Mouse (Mus musculus): ENCODE measurements around the gene Rab7b. TPM values are rescaled to one million over a fixed set of nuclear protein-coding genes. Genes with fewer than 3 reads are reported as not detected.

Rab7b gene
- polyA plus RNA-seq, 1 experiment from 2014 or later, result 0.50 TPM

DNA sequence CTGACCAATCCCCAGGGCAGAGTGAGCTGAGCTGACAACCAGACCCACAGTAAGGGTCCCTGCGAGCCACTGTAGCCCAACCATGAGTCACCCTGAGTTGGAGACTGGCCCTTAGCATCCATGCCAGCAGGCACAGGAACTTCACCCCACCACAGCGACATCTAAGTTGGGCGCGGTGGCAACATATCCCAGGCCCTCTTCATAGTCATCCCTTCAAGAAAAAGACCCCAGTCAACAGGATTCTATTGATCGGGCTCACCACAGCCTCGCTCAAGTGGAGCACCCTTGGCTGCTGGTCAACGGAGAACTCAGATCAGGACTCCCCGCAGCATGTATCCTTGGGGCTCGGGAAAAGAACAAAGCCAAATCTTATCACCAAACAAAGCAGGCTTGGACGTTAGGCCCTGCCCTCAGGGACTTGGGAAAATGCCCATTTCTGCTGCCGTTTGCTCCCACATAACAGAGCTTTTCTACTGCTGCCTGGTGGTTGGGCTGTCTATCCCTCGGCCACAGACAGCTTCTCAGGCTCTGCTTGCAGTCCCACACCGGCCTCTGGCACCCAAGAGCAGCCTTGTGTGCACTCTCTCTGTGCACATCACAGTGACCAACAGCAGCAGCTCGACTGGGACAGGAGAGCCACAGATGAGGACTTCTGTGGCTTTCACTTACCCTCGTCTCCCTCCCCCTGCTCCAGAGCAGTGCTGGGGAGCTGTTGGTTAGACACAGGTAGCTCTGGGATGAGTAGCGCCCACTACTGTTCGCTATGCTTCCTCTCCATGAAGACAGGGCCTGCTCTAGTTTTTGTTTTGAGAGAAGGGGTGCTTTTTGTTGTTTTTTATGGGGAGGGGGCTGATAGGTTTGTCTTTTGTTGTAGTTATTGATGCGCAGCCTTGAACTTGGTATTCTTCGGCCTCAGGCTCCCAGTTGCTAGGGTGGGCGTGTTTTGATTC is 26.2 kb downstream of the Rab7b start:
- Histone ChIP-seq H3K4me1 (ENCODE audit: control insufficient read depth, insufficient read depth, low read length) (no peaks in the 10 kb centered on the region), H3K36me3 (replicated peaks; ENCODE audit: control insufficient read depth, insufficient read depth, low read depth, low read length) (no peaks in the 10 kb centered on the region), H3K4me3 (ENCODE audit: low read depth, low read length) (no peak overlapping the region), H3K4me2 (ENCODE audit: low read depth, low read length) (no peak overlapping the region), H3K9ac (replicated peaks; ENCODE audit: low read length) (no peak overlapping the region), H3K27me3 (ENCODE audit: control insufficient read depth, insufficient read depth, low read length) (no peaks in the 10 kb centered on the region), H3K9me3 (replicated peaks; ENCODE audit: control insufficient read depth, low read length) (no peaks in the 10 kb centered on the region), H3K27ac (replicated peaks; ENCODE audit: low read depth, low read length) (no peak overlapping the region)
- no peak for ATAC-seq (replicated peaks; ENCODE audit: insufficient number of reproducible peaks, low FRiP score, low TSS enrichment, low read depth)
- DNase-seq (ENCODE audit: low spot score), result no peak
- WGBS, result 60% methylated on average over 20 of the region's 20 CpGs

DNA sequence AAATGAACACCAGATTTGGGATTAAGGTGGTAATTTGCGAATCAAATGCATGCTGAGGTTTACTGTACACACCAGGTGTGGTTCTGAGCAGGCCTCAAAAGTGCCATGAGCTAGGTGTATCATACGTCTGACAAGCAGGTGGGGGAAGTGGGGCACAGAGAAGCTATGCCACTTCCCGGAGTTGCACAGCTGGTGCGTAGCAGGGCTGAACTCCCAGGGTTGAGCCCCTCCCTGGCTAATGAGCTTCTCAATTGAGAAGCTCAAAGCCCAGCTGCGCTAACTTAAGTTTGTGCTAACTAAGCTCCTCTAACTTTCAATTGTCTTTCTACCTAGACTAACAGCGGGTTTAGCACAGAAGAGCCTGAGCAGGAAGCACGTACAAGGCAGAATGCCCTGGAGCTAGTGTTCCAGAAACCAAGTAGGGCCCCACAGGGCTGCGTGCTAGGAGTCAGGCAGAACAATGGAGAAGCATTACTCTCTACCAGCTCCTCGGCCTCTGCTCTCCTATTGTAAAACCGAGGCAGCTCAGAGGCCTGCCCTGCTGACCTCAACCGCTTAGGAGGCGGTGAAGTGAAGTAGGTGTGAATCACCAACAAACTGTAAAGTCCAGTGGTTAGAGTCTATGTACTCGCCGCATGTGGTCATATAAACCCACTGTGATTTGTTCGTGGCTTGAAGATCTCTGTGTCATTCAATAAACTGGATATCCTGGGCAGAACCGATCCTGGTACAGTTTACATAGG is 30.6 kb downstream of the Rab7b start:
- ATAC-seq (replicated peaks; ENCODE audit: insufficient number of reproducible peaks, low FRiP score, low TSS enrichment, low read depth) (no peak), DNase-seq (ENCODE audit: low spot score) (no peak)
- Histone ChIP-seq H3K4me3 (ENCODE audit: low read depth, low read length) (no peak overlapping the region), H3K4me2 (ENCODE audit: low read depth, low read length) (no peak overlapping the region), H3K27me3 (ENCODE audit: control insufficient read depth, insufficient read depth, low read length) (no peaks in the 10 kb centered on the region), H3K9ac (replicated peaks; ENCODE audit: low read length) (no peak overlapping the region), H3K9me3 (replicated peaks; ENCODE audit: control insufficient read depth, low read length) (no peaks in the 10 kb centered on the region), H3K4me1 (ENCODE audit: control insufficient read depth, insufficient read depth, low read length) (no peaks in the 10 kb centered on the region), H3K36me3 (replicated peaks; ENCODE audit: control insufficient read depth, insufficient read depth, low read depth, low read length) (no peaks in the 10 kb centered on the region), H3K27ac (replicated peaks; ENCODE audit: low read depth, low read length) (no peak overlapping the region)
- 52% methylated on average over 16 of the region's 16 CpGs for WGBS

DNA sequence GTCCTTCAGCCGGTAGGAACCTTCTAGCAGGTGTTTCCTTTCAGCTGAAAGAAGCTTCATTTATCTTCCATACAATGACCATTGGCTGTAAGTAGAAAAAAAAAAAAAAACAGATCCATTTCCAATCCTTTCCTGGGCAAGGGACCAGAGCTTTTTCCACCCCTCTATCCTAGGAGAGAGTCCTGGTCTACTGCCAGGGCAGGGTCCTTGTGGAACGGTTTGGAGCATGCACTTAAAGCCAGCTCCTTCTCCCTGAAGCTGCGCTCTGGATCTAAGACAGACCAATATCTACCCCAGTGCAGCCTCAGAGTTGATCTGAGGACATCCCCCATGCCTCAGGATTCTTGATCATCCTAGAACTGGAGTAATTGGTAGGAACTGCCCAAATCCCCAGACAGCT is 33.5 kb downstream of the Rab7b start:
- DNase-seq (ENCODE audit: low spot score), result no peak
- Histone ChIP-seq H3K4me1 (ENCODE audit: control insufficient read depth, insufficient read depth, low read length) (no peaks in the 10 kb centered on the region), H3K4me2 (ENCODE audit: low read depth, low read length) (no peak overlapping the region), H3K27me3 (ENCODE audit: control insufficient read depth, insufficient read depth, low read length) (no peaks in the 10 kb centered on the region), H3K9me3 (replicated peaks; ENCODE audit: control insufficient read depth, low read length) (no peaks in the 10 kb centered on the region), H3K4me3 (ENCODE audit: low read depth, low read length) (no peak overlapping the region), H3K9ac (replicated peaks; ENCODE audit: low read length) (no peak overlapping the region), H3K36me3 (replicated peaks; ENCODE audit: control insufficient read depth, insufficient read depth, low read depth, low read length) (no peaks in the 10 kb centered on the region), H3K27ac (replicated peaks; ENCODE audit: low read depth, low read length) (no peak overlapping the region)
- no peak for ATAC-seq (replicated peaks; ENCODE audit: insufficient number of reproducible peaks, low FRiP score, low TSS enrichment, low read depth)
- WGBS, result 85% methylated on average over 3 of the region's 3 CpGs

DNA sequence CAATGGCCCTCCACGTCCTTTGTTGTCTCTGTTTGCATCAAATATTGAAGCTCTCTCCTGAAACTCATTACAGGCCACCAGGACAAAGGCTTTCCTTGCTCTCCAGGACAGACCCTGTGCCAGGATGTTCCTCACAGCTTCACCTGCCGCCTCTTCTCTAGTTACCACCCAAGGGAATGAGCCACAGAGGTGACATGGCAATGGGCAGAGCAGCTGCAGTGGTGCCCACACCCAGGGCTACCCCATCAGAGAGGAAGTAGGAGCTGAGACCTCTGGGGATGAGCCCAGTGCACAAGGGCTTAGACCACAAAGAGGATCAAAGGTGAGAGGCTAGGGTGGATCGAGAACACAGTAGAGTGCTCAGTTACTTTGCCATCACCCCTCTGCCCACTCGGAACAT is 35.1 kb downstream of the Rab7b start:
- Histone ChIP-seq H3K27ac (replicated peaks; ENCODE audit: low read depth, low read length) (no peak overlapping the region), H3K4me1 (ENCODE audit: control insufficient read depth, insufficient read depth, low read length) (no peaks in the 10 kb centered on the region), H3K4me2 (ENCODE audit: low read depth, low read length) (no peak overlapping the region), H3K9me3 (replicated peaks; ENCODE audit: control insufficient read depth, low read length) (no peaks in the 10 kb centered on the region), H3K9ac (replicated peaks; ENCODE audit: low read length) (no peak overlapping the region), H3K4me3 (ENCODE audit: low read depth, low read length) (no peak overlapping the region), H3K36me3 (replicated peaks; ENCODE audit: control insufficient read depth, insufficient read depth, low read depth, low read length) (no peaks in the 10 kb centered on the region), H3K27me3 (ENCODE audit: control insufficient read depth, insufficient read depth, low read length) (no peaks in the 10 kb centered on the region)
- WGBS, result 67% methylated on average over 4 of the region's 4 CpGs
- ATAC-seq (replicated peaks; ENCODE audit: insufficient number of reproducible peaks, low FRiP score, low TSS enrichment, low read depth) (no peak), DNase-seq (ENCODE audit: low spot score) (no peak)

DNA sequence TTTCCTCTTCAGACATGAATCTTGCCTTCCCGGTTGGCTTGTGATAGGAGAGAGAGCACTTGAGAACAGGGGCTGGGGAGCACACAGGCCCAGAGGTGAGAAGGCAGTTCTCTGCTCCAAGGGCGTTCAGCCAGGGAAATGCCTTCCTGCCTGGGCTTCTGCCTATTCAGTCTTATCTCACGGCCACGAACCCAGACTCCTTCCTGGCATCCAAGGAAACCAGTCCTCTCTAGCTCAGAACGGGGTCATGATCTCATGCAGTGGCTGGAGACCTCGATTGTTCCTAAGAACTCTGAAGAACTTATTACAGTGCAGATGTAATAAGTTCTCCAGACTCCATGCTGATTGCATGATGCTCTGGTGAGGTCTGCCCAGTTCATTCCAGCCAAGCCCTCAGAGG is 38.1 kb downstream of the Rab7b start:
- H3K4me1 ChIP-seq (ENCODE audit: control insufficient read depth, insufficient read depth, low read length), result no peaks in the 10 kb centered on the region
- WGBS, result 82% methylated on average over 6 of the region's 6 CpGs
- DNase-seq (ENCODE audit: low spot score), result no peak
- H3K4me3 ChIP-seq (ENCODE audit: low read depth, low read length), result no peak overlapping the region
- H3K36me3 ChIP-seq (replicated peaks; ENCODE audit: control insufficient read depth, insufficient read depth, low read depth, low read length), result no peaks in the 10 kb centered on the region
- H3K27me3 ChIP-seq (ENCODE audit: control insufficient read depth, insufficient read depth, low read length), result no peaks in the 10 kb centered on the region
- H3K9ac ChIP-seq (replicated peaks; ENCODE audit: low read length), result no peak overlapping the region
- no peak overlapping the region for H3K27ac ChIP-seq (replicated peaks; ENCODE audit: low read depth, low read length)
- no peak overlapping the region for H3K4me2 ChIP-seq (ENCODE audit: low read depth, low read length)
- ATAC-seq (replicated peaks; ENCODE audit: insufficient number of reproducible peaks, low FRiP score, low TSS enrichment, low read depth), result no peak
- no peaks in the 10 kb centered on the region for H3K9me3 ChIP-seq (replicated peaks; ENCODE audit: control insufficient read depth, low read length)

DNA sequence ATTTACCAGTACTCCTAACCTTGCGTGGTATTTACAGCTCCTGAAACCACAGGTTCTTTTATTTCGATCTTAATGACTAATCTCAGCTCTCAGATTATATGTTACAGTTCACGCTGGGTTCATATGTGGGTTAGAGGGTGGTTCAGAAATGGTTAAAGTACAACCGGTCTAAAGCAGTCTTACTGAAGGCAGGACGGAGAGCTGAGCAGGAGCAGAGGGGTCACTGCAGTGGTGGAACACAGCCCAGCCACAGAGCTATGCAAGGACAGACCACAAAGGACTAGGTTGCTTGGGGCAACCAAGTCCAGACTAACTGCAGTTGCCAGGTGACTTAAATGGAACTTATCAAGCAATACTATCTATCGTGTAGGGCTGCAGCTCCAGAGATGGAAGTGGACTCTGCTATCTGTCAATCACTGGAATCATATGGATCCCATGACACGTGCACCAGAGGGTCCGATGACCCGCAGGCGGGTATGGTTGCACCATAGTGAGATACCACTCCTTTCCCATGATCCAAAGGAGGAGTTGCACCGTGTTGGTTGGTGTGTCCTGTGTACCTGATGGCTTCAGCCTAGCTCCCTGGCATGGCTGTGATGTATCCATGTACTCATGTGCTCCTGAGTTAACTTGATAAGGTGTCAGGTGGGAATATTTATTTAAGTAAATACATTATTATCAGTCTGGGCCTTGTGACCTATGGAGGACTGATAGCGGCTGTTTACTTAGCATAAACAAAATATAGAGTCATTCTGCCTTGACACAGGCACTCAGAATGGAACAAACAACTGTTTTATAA is 42.3 kb downstream of the Rab7b start:
- Histone ChIP-seq H3K27ac (replicated peaks; ENCODE audit: low read depth, low read length) (no peak overlapping the region), H3K36me3 (replicated peaks; ENCODE audit: control insufficient read depth, insufficient read depth, low read depth, low read length) (no peaks in the 10 kb centered on the region), H3K4me2 (ENCODE audit: low read depth, low read length) (no peak overlapping the region), H3K27me3 (ENCODE audit: control insufficient read depth, insufficient read depth, low read length) (no peaks in the 10 kb centered on the region), H3K9ac (replicated peaks; ENCODE audit: low read length) (no peak overlapping the region), H3K4me3 (ENCODE audit: low read depth, low read length) (no peak overlapping the region), H3K4me1 (ENCODE audit: control insufficient read depth, insufficient read depth, low read length) (no peaks in the 10 kb centered on the region), H3K9me3 (replicated peaks; ENCODE audit: control insufficient read depth, low read length) (no peaks in the 10 kb centered on the region)
- ATAC-seq (replicated peaks; ENCODE audit: insufficient number of reproducible peaks, low FRiP score, low TSS enrichment, low read depth) (no peak), DNase-seq (ENCODE audit: low spot score) (no peak)
- WGBS, result 81% methylated on average over 12 of the region's 12 CpGs

DNA sequence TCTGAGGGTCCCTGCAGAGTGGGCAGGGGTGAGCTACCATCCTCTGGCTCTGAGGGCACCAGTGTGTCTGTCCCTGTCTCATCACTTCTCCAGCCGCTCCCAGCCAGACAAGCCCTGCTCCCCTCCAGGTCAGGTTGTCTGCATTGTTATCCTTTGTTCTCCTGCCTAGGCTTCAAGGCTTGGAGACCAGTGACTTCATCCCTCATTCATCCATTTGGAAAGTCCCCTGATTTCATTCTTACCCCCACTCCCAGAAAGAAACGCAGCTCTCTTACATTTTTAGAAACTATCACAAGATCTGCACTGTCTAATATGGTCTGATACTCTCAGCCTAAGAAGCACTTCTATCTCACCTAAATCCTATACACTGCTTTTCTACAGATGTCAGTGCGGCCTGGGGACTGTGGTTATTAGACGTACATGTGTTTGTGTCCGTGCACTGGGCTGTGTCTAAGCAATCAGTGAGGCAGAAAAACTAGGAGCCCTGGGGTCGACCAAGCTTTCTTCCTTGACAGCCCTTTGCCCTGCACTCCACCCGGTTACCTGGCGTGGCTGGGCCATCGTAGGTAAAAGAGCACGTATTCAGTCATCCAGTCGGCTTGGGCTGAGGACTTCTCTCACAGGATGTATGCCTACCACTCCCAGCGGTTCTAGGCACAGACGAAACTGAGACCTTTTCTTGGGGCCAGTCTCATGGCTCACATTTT is 45.1 kb downstream of the Rab7b start:
- H3K9me3 ChIP-seq (replicated peaks; ENCODE audit: control insufficient read depth, low read length), result no peaks in the 10 kb centered on the region
- DNase-seq (ENCODE audit: low spot score) (no peak), ATAC-seq (replicated peaks; ENCODE audit: insufficient number of reproducible peaks, low FRiP score, low TSS enrichment, low read depth) (no peak)
- H3K4me1 ChIP-seq (ENCODE audit: control insufficient read depth, insufficient read depth, low read length), result no peaks in the 10 kb centered on the region
- no peaks in the 10 kb centered on the region for H3K36me3 ChIP-seq (replicated peaks; ENCODE audit: control insufficient read depth, insufficient read depth, low read depth, low read length)
- no peak overlapping the region for H3K4me2 ChIP-seq (ENCODE audit: low read depth, low read length)
- no peak overlapping the region for H3K9ac ChIP-seq (replicated peaks; ENCODE audit: low read length)
- H3K27me3 ChIP-seq (ENCODE audit: control insufficient read depth, insufficient read depth, low read length), result no peaks in the 10 kb centered on the region
- WGBS, result 76% methylated on average over 13 of the region's 13 CpGs
- H3K4me3 ChIP-seq (ENCODE audit: low read depth, low read length), result no peak overlapping the region
- H3K27ac ChIP-seq (replicated peaks; ENCODE audit: low read depth, low read length), result no peak overlapping the region
